Mouse (Mus musculus): ENCODE measurements around the gene Speer4e. TPM values are rescaled to one million over a fixed set of nuclear protein-coding genes. Genes with fewer than 3 reads are reported as not detected.

The Speer4e gene
- polyA plus RNA-seq (2012; rRNA removed), result not detected in 2 replicates

DNA sequence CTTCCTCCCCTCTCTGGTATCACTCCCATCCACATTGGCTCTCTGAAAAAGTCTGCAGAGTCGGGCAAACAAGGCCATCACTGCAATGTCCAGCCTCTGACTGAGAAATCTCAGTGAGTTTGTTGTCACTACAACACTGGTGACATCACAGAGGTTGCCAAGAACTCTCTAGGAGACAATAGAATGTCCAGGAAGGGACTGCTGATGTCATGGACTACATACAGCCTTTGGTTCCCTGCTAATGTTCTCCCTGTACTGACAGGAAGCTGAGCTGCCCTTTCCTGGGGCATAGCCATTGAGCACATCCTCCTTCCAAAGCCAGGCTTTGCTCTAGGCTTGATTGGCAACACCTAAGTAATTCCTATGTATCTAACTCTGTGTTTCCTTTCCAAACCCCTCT, at the start of gene Speer4e:
Gene Speer4e (minus strand): TSS at position 101 of the 400 bp plus-strand sequence.

GRCm38 (mm10) chr5:14978835-14979234, 40.6 kb upstream of the Speer4e start, which contains the start of gene Gm10354:
Gm10354 (minus strand) TSS chr5:14978935.

DNA sequence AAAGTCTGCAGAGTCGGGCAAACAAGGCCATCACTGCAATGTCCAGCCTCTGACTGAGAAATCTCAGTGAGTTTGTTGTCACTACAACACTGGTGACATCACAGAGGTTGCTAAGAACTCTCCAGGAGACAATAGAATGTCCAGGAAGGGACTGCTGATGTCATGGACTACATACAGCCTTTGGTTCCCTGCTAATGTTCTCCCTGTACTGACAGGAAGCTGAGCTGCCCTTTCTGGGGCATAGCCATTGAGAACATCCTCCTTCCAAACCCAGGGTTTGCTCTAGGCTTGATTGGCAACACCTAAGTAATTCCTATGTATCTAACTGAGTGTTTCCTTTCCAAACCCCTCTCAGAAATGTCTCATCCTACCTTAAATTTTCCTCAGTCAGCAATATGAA, 23.4 kb downstream of the Speer4e start, which contains the start of gene Gm9758:
Gene Gm9758 (minus strand): TSS at position 101 of the 400 bp plus-strand sequence.

Other genes starting within 250 kb of the Speer4e start
- not detected in 2 replicates for gene Gm9758, start 23.5 kb downstream of the Speer4e start, polyA plus RNA-seq (2012; rRNA removed)
- not detected in 2 replicates for gene Gm10354, start 40.5 kb upstream of the Speer4e start, polyA plus RNA-seq (2012; rRNA removed)
- not detected in 2 replicates for gene Gm17019, start 94.6 kb upstream of the Speer4e start, polyA plus RNA-seq (2012; rRNA removed)

All from central nervous system, embryonic 18 days (tissue).